In genomic region chr8:107399495-107399894, GRCm38 (mm10) we compare ENCODE assay signal across 13 mouse cellular contexts. TPM values are rescaled to one million over a fixed set of nuclear protein-coding genes. Genes with fewer than 3 reads are reported as not detected.
DNase-seq lines count a peak whose midpoint lies in the region.
"Had no signal": no experiment of that assay in that cellular context is flagged by ENCODE, and none has a peak within 500 bp of the region (broad histone marks: within the 10 kb centered on the region; RNA-seq: fewer than 3 reads in every experiment).

No protein-coding gene starts in this region.

- H3K27me3 ChIP-seq in embryonic facial prominence, embryonic 10.5 days (replicated peaks; ENCODE audit: low read depth, poor library complexity, severe bottlenecking), result no peaks in the 10 kb centered on the region
- H3K27me3 ChIP-seq in limb, embryonic 10.5 days (ENCODE audit: low read depth, poor library complexity, severe bottlenecking), result no peaks in the 10 kb centered on the region
- H3K27me3 ChIP-seq in forebrain, embryonic 10.5 days (ENCODE audit: poor library complexity, severe bottlenecking), result no peaks in the 10 kb centered on the region
- H3K27me3 ChIP-seq: forebrain, embryonic 12.5 days; megakaryocyte, embryonic 14.5 days had no signal

- peaks cover 66% of the 10 kb centered on the region for H3K4me1 ChIP-seq in embryonic facial prominence, embryonic 10.5 days
- H3K4me1 ChIP-seq in limb, embryonic 10.5 days, result peaks cover 53% of the 10 kb centered on the region
- H3K4me1 ChIP-seq in forebrain, embryonic 10.5 days, result peaks cover 37% of the 10 kb centered on the region

- H3K9me3 ChIP-seq in embryonic facial prominence, embryonic 10.5 days, result no peaks in the 10 kb centered on the region
- no peaks in the 10 kb centered on the region for H3K9me3 ChIP-seq in limb, embryonic 10.5 days (replicated peaks)
- H3K9me3 ChIP-seq in forebrain, embryonic 10.5 days, result no peaks in the 10 kb centered on the region
- H3K9me3 ChIP-seq: forebrain, embryonic 12.5 days; heart, embryonic 10.5 days; megakaryocyte, embryonic 14.5 days had no signal

- no peaks in the 10 kb centered on the region for H3K36me3 ChIP-seq in embryonic facial prominence, embryonic 10.5 days (replicated peaks)
- H3K36me3 ChIP-seq in limb, embryonic 10.5 days, result no peaks in the 10 kb centered on the region
- H3K36me3 ChIP-seq in forebrain, embryonic 10.5 days (replicated peaks), result no peaks in the 10 kb centered on the region
- H3K36me3 ChIP-seq: forebrain, embryonic 12.5 days; heart, embryonic 10.5 days had no signal

- 31% methylated on average over 9 of the region's 9 CpGs for WGBS in embryonic facial prominence, embryonic 10.5 days
- 39% methylated on average over 9 of the region's 9 CpGs for WGBS in limb, embryonic 10.5 days
- 51% methylated on average over 9 of the region's 9 CpGs for WGBS in forebrain, embryonic 10.5 days

- peak; percentile 81 for DNase-seq in left cerebral cortex, postnatal 4 days
- DNase-seq in left cerebral cortex, postnatal 36 days (ENCODE audit: low spot score in 2 of 2), result no peak
- peak; percentile 82 for DNase-seq in cerebellum, adult 11-12 months
- peak; percentile 65 for DNase-seq in embryonic facial prominence, embryonic 10.5 days (ENCODE audit: low spot score)
- DNase-seq in limb, embryonic 10.5 days (ENCODE audit: low spot score), result peak; percentile 40
- no peak for DNase-seq in urinary bladder, postnatal 36 days (ENCODE audit: low spot score in 2 of 2)
- no peak for DNase-seq in forebrain, embryonic 10.5 days (ENCODE audit: extremely low spot score, low spot score)
- DNase-seq: liver, postnatal 0 days; right cerebral cortex, postnatal 4 days had no signal

- intact Hi-C loops in left cerebral cortex, postnatal 4 days (cut with DNase I), result no loop called here
- intact Hi-C loops in left cerebral cortex, postnatal 36 days (cut with DNase I), result no loop called here

- peak overlapping the region; percentile 25 for H3K27ac ChIP-seq in embryonic facial prominence, embryonic 10.5 days (replicated peaks)
- H3K27ac ChIP-seq in limb, embryonic 10.5 days, result peak overlapping the region; percentile 58; the same call in 1 of the 2 replicates
- no peak overlapping the region; the same call in 1 of the 2 replicates for H3K27ac ChIP-seq in forebrain, embryonic 10.5 days
- H3K27ac ChIP-seq: forebrain, embryonic 12.5 days; heart, embryonic 10.5 days; stomach, postnatal 0 days had no signal

- H3K4me3 ChIP-seq in embryonic facial prominence, embryonic 10.5 days, result no peak overlapping the region
- H3K4me3 ChIP-seq in limb, embryonic 10.5 days, result no peak overlapping the region
- H3K4me3 ChIP-seq in forebrain, embryonic 10.5 days, result no peak overlapping the region
- H3K4me3 ChIP-seq: forebrain, embryonic 12.5 days; heart, embryonic 10.5 days; megakaryocyte, embryonic 14.5 days had no signal

RNA-seq across cellular contexts. Expression of gene Nqo1, which starts 3.5 kb away (rescaled TPM):
- 1 to 10 TPM; 2.5 to 2.7 TPM for total RNA-seq in left cerebral cortex, postnatal 4 days (2021)
- 1 to 10 TPM; 5.1 to 5.4 TPM for total RNA-seq in left cerebral cortex, postnatal 36 days (2021)
- polyA plus RNA-seq in embryonic facial prominence, embryonic 10.5 days (2016; fragmentation: Nextera tagmentation; extraction: Ambion mirVana), result 6.7 and 7.8 TPM in 2 replicates
- polyA plus RNA-seq in limb, embryonic 10.5 days (2016; fragmentation: Nextera tagmentation; extraction: Ambion mirVana), result 12.6 and 20.4 TPM in 2 replicates
- polyA plus RNA-seq in forebrain, embryonic 10.5 days (2016; fragmentation: Nextera tagmentation; extraction: Ambion mirVana), result 6.3 and 7.7 TPM in 2 replicates

RNA-seq across cellular contexts. Expression of gene Nob1, which starts 25.4 kb away (rescaled TPM):
- 10 to 100 TPM; 41.8 to 45.6 TPM for total RNA-seq in left cerebral cortex, postnatal 4 days (2021)
- 10 to 100 TPM; 35.7 to 36.2 TPM for total RNA-seq in left cerebral cortex, postnatal 36 days (2021)
- 104 and 106 TPM in 2 replicates for polyA plus RNA-seq in embryonic facial prominence, embryonic 10.5 days (2016; fragmentation: Nextera tagmentation; extraction: Ambion mirVana)
- 110 and 113 TPM in 2 replicates for polyA plus RNA-seq in limb, embryonic 10.5 days (2016; fragmentation: Nextera tagmentation; extraction: Ambion mirVana)
- 99.5 TPM in 2 replicates for polyA plus RNA-seq in forebrain, embryonic 10.5 days (2016; fragmentation: Nextera tagmentation; extraction: Ambion mirVana)

RNA-seq across cellular contexts. Expression of gene Wwp2, which starts 36.7 kb away (rescaled TPM):
- total RNA-seq in left cerebral cortex, postnatal 4 days (2021), result 10 to 100 TPM; 37.3 to 41.5 TPM
- 10 to 100 TPM; 37.6 to 40.5 TPM for total RNA-seq in left cerebral cortex, postnatal 36 days (2021)
- polyA plus RNA-seq in embryonic facial prominence, embryonic 10.5 days (2016; fragmentation: Nextera tagmentation; extraction: Ambion mirVana), result 62.2 and 67.5 TPM in 2 replicates
- 55.9 and 116 TPM in 2 replicates for polyA plus RNA-seq in limb, embryonic 10.5 days (2016; fragmentation: Nextera tagmentation; extraction: Ambion mirVana)
- 56.8 and 57.9 TPM in 2 replicates for polyA plus RNA-seq in forebrain, embryonic 10.5 days (2016; fragmentation: Nextera tagmentation; extraction: Ambion mirVana)

Comparison
In these comparisons a context has a peak if more than half of its experiments do, and no peak if none do; other contexts are left out.
1. DNase-seq: peak in left cerebral cortex, postnatal 4 days (single experiment), cerebellum, adult 11-12 months (single experiment), embryonic facial prominence, embryonic 10.5 days (single experiment) and limb, embryonic 10.5 days (single experiment); none in left cerebral cortex, postnatal 36 days (0 of 2), urinary bladder, postnatal 36 days (0 of 2) and forebrain, embryonic 10.5 days (single experiment).